Mouse (Mus musculus) embryonic stem cell, embryonic (primary cell): Measurements from ENCODE around the gene Klri1.
"Not testable (repeated sequence)": the region's sequence is repeated elsewhere in the genome, so short reads cannot be mapped to it uniquely, and the experiment has no call there.

Experiments used
- CTCF ChIA-PET, 4 experiments: fragments of 300-600 bp in 2 of 4; fragments of 350-600 bp in 2 of 4; sonication (Branson Sonifier 250); formaldehyde crosslinking; loops; one replicate each; lab custom pipeline; 2022; ENCODE audit warnings: inconsistent platforms in 2 of 4; lab: Charles Lee
- POLR2A ChIA-PET, 4 experiments: fragments of 300-600 bp in 2 of 4; fragments of 350-600 bp in 2 of 4; sonication (Branson Sonifier 250); formaldehyde crosslinking; loops; one replicate each; lab custom pipeline; 2022; ENCODE audit warnings: antibody characterized with exemption in 4 of 4, inconsistent platforms in 1 of 4; lab: Charles Lee

Gene Klri1

GRCm38 (mm10) chr6:129717032-129717431 is at the start of gene Klri1:
TSS of gene Klri1 (minus strand) at chr6:129717132.
- POLR2A ChIA-PET: no interaction called here
- CTCF ChIA-PET: no interaction called here

GRCm38 (mm10) chr6:129747654-129748032 is 30.7 kb upstream of the Klri1 start:
- CTCF ChIA-PET: no interaction called here

GRCm38 (mm10) chr6:129747016-129747653 is 30.2 kb upstream of the Klri1 start:
- POLR2A ChIA-PET: no interaction called here
- CTCF ChIA-PET: no interaction called here

More at GRCm38 (mm10) chr6:129747654-129748032, 30.7 kb upstream of the Klri1 start:
- POLR2A ChIA-PET: no interaction called here

- ChIA-PET CTCF (no interaction called here), POLR2A (no interaction called here)
Observed at GRCm38 (mm10) chr6:129746151-129746550, 29.2 kb upstream of the Klri1 start.

- ChIA-PET CTCF (no interaction called here), POLR2A (no interaction called here)
Observed at GRCm38 (mm10) chr6:129740069-129740721, 23.3 kb upstream of the Klri1 start, which contains the start of gene Klri2. TSS of gene Klri2 (minus strand) at chr6:129740484.

GRCm38 (mm10) chr6:129736414-129736813 is 19.5 kb upstream of the Klri1 start:
- CTCF ChIA-PET: no interaction called here
- POLR2A ChIA-PET: no interaction called here

- CTCF ChIA-PET: no interaction called here
- POLR2A ChIA-PET: no interaction called here
Observed at GRCm38 (mm10) chr6:129727237-129727636, 10.3 kb upstream of the Klri1 start.

- ChIA-PET CTCF (no interaction called here), POLR2A (no interaction called here)
Observed at GRCm38 (mm10) chr6:129721390-129721789, 4.5 kb upstream of the Klri1 start.

GRCm38 (mm10) chr6:129720487-129720886 is 3.6 kb upstream of the Klri1 start:
- ChIA-PET CTCF (no interaction called here), POLR2A (no interaction called here)

GRCm38 (mm10) chr6:129713566-129713965 is 3.4 kb downstream of the Klri1 start:
- ChIA-PET POLR2A (no interaction called here), CTCF (no interaction called here)

GRCm38 (mm10) chr6:129691436-129691835 is 25.5 kb downstream of the Klri1 start:
- POLR2A ChIA-PET: interaction anchor here in 1 of 4 experiments (1.4 kb wide), 1 partner anchor 9 kb away, joined by 3 read pairs; no protein-coding TSS in a partner anchor
- CTCF ChIA-PET: not testable (repeated sequence)

- POLR2A ChIA-PET: interaction anchor here in 1 of 4 experiments (0.6 kb wide), 1 partner anchor 62 kb away, joined by 3 read pairs; no protein-coding TSS in a partner anchor
- CTCF ChIA-PET: no interaction called here
Observed at GRCm38 (mm10) chr6:129680379-129680778, 36.6 kb downstream of the Klri1 start.

GRCm38 (mm10) chr6:129678873-129679272 is 38.1 kb downstream of the Klri1 start, which contains the start of gene Klrc1:
TSS of gene Klrc1 (minus strand) at chr6:129678973.
- CTCF ChIA-PET: no interaction called here
- POLR2A ChIA-PET: no interaction called here

GRCm38 (mm10) chr6:129661301-129661700 is 55.6 kb downstream of the Klri1 start:
- POLR2A ChIA-PET, CTCF ChIA-PET: not testable (repeated sequence)

GRCm38 (mm10) chr6:129660589-129660988 is 56.3 kb downstream of the Klri1 start, which contains the start of gene Klrc2:
TSS of gene Klrc2 (minus strand) at chr6:129660689.
- CTCF ChIA-PET, POLR2A ChIA-PET: not testable (repeated sequence)
